Mouse (Mus musculus): ENCODE data around the gene 1110025L11Rik. TPM values are rescaled to one million over a fixed set of nuclear protein-coding genes. Genes with fewer than 3 reads are reported as not detected.
"Not testable (repeated sequence)": the region's sequence is repeated elsewhere in the genome, so short reads cannot be mapped to it uniquely, and the experiment has no call there.

The 1110025L11Rik gene
- total RNA-seq (2012; rRNA removed): not detected in 2 replicates
- total RNA-seq (2014; rRNA removed): not detected in 2 replicates
- not detected in 2 replicates for polyA plus RNA-seq (2012; ENCODE audit: insufficient read length, low read depth)

GRCm38 (mm10) chr16:89063902-89064301 lies at the start of gene 1110025L11Rik:
Gene 1110025L11Rik, minus strand, starts transcription at chr16:89064002.
- H3K4me1 ChIP-seq (ENCODE audit: control insufficient read depth in 1 of 2, insufficient read depth in 2 of 2); DNase-seq (ENCODE audit: extremely low read depth); H3K79me2 ChIP-seq (replicated peaks; ENCODE audit: control insufficient read depth, extremely low read depth, insufficient read depth, poor library complexity, severe bottlenecking); H3K4me2 ChIP-seq (ENCODE audit: insufficient read depth, low read depth, poor library complexity, severe bottlenecking); H3K4me3 ChIP-seq (replicated peaks in 1 of 3; ENCODE audit: low read depth in 2 of 3, low read length in 2 of 3, poor library complexity in 1 of 3); H3K27ac ChIP-seq (ENCODE audit: insufficient read depth, low read depth); in situ Hi-C loops (cut with MboI; ENCODE audit: low pct_ligation_motif_present, low pct_unique_long_range_greater_than_20kb, low sequenced_read_pairs); H3K9ac ChIP-seq (ENCODE audit: insufficient read depth, low read depth); H3K36me3 ChIP-seq (replicated peaks in 1 of 2; ENCODE audit: control insufficient read depth in 1 of 2, insufficient read depth in 1 of 2, low read length in 1 of 2); H3K27me3 ChIP-seq (replicated peaks); dilution Hi-C loops (cut with MboI; ENCODE audit: extremely low pct_ligation_motif_present, extremely low pct_unique_long_range_greater_than_20kb, low sequenced_read_pairs): not testable (repeated sequence)
- peaks cover 34% of the 10 kb centered on the region for H3K9me3 ChIP-seq (replicated peaks; ENCODE audit: low read length)

GRCm38 (mm10) chr16:89071041-89071440 lies 7.2 kb upstream of the 1110025L11Rik start:
- H3K4me1 ChIP-seq (ENCODE audit: control insufficient read depth in 1 of 2, insufficient read depth in 2 of 2); H3K79me2 ChIP-seq (replicated peaks; ENCODE audit: control insufficient read depth, extremely low read depth, insufficient read depth, poor library complexity, severe bottlenecking); H3K9ac ChIP-seq (ENCODE audit: insufficient read depth, low read depth); H3K27ac ChIP-seq (ENCODE audit: insufficient read depth, low read depth); H3K36me3 ChIP-seq (replicated peaks in 1 of 2; ENCODE audit: control insufficient read depth in 1 of 2, insufficient read depth in 1 of 2, low read length in 1 of 2); DNase-seq (ENCODE audit: extremely low read depth); H3K27me3 ChIP-seq (replicated peaks); H3K4me2 ChIP-seq (ENCODE audit: insufficient read depth, low read depth, poor library complexity, severe bottlenecking); H3K4me3 ChIP-seq (replicated peaks in 1 of 3; ENCODE audit: low read depth in 2 of 3, low read length in 2 of 3, poor library complexity in 1 of 3); dilution Hi-C loops (cut with MboI; ENCODE audit: extremely low pct_ligation_motif_present, extremely low pct_unique_long_range_greater_than_20kb, low sequenced_read_pairs); in situ Hi-C loops (cut with MboI; ENCODE audit: low pct_ligation_motif_present, low pct_unique_long_range_greater_than_20kb, low sequenced_read_pairs): not testable (repeated sequence)
- peaks cover 43% of the 10 kb centered on the region for H3K9me3 ChIP-seq (replicated peaks; ENCODE audit: low read length)

- in situ Hi-C loops (cut with MboI; ENCODE audit: low pct_ligation_motif_present, low pct_unique_long_range_greater_than_20kb, low sequenced_read_pairs) (no loop called here), dilution Hi-C loops (cut with MboI; ENCODE audit: extremely low pct_ligation_motif_present, extremely low pct_unique_long_range_greater_than_20kb, low sequenced_read_pairs) (no loop called here)
- H3K4me1 ChIP-seq (ENCODE audit: control insufficient read depth in 1 of 2, insufficient read depth in 2 of 2): no peaks in the 10 kb centered on the region
- DNase-seq (ENCODE audit: extremely low read depth): no peak
- no peaks in the 10 kb centered on the region for H3K36me3 ChIP-seq (replicated peaks in 1 of 2; ENCODE audit: control insufficient read depth in 1 of 2, insufficient read depth in 1 of 2, low read length in 1 of 2)
- no peak within 1 kb of the TSS for H3K4me3 ChIP-seq (replicated peaks in 1 of 3; ENCODE audit: low read depth in 2 of 3, low read length in 2 of 3, poor library complexity in 1 of 3)
- peaks cover 19% of the 10 kb centered on the region for H3K9me3 ChIP-seq (replicated peaks; ENCODE audit: low read length)
- H3K4me2 ChIP-seq (ENCODE audit: insufficient read depth, low read depth, poor library complexity, severe bottlenecking): no peak within 1 kb of the TSS
- H3K79me2 ChIP-seq (replicated peaks; ENCODE audit: control insufficient read depth, extremely low read depth, insufficient read depth, poor library complexity, severe bottlenecking): no peaks in the 10 kb centered on the region
- no peak within 1 kb of the TSS for H3K9ac ChIP-seq (ENCODE audit: insufficient read depth, low read depth)
- H3K27ac ChIP-seq (ENCODE audit: insufficient read depth, low read depth): no peak within 1 kb of the TSS
- no peak for TF ChIP-seq MAX (IDR thresholded peaks at IDR 0.05; ENCODE audit: low read length)
- TF ChIP-seq TBP (conservative IDR thresholded peaks at IDR 0.05; ENCODE audit: low read depth, low read length): no peak
- no peak for TF ChIP-seq CHD1 (IDR thresholded peaks at IDR 0.05; ENCODE audit: low read depth, low read length)
- TF ChIP-seq SMC3 (IDR thresholded peaks at IDR 0.05; ENCODE audit: low read depth, low read length): no peak
- no peak for TF ChIP-seq JUND (conservative IDR thresholded peaks at IDR 0.05; ENCODE audit: low read depth, low read length)
- TF ChIP-seq UBTF (IDR thresholded peaks at IDR 0.05; ENCODE audit: low read depth, low read length): no peak
- H3K27me3 ChIP-seq (replicated peaks): no peaks in the 10 kb centered on the region
Measured at GRCm38 (mm10) chr16:89047783-89048182, 16.0 kb downstream of the 1110025L11Rik start, which contains the start of gene Krtap6-5. Gene Krtap6-5, minus strand, starts transcription at chr16:89047883.

GRCm38 (mm10) chr16:89041372-89041771 lies 22.4 kb downstream of the 1110025L11Rik start, which contains the start of gene Gm10228:
Gene Gm10228, minus strand, starts transcription at chr16:89041472.
- in situ Hi-C loops (cut with MboI; ENCODE audit: low pct_ligation_motif_present, low pct_unique_long_range_greater_than_20kb, low sequenced_read_pairs); H3K4me2 ChIP-seq (ENCODE audit: insufficient read depth, low read depth, poor library complexity, severe bottlenecking); H3K36me3 ChIP-seq (replicated peaks in 1 of 2; ENCODE audit: control insufficient read depth in 1 of 2, insufficient read depth in 1 of 2, low read length in 1 of 2); dilution Hi-C loops (cut with MboI; ENCODE audit: extremely low pct_ligation_motif_present, extremely low pct_unique_long_range_greater_than_20kb, low sequenced_read_pairs); H3K27me3 ChIP-seq (replicated peaks); H3K4me3 ChIP-seq (replicated peaks in 1 of 3; ENCODE audit: low read depth in 2 of 3, low read length in 2 of 3, poor library complexity in 1 of 3); H3K27ac ChIP-seq (ENCODE audit: insufficient read depth, low read depth); H3K79me2 ChIP-seq (replicated peaks; ENCODE audit: control insufficient read depth, extremely low read depth, insufficient read depth, poor library complexity, severe bottlenecking); DNase-seq (ENCODE audit: extremely low read depth); H3K9ac ChIP-seq (ENCODE audit: insufficient read depth, low read depth); H3K4me1 ChIP-seq (ENCODE audit: control insufficient read depth in 1 of 2, insufficient read depth in 2 of 2): not testable (repeated sequence)
- H3K9me3 ChIP-seq (replicated peaks; ENCODE audit: low read length): peaks cover 50% of the 10 kb centered on the region

- H3K4me1 ChIP-seq (ENCODE audit: control insufficient read depth in 1 of 2, insufficient read depth in 2 of 2); H3K27me3 ChIP-seq (replicated peaks); H3K9ac ChIP-seq (ENCODE audit: insufficient read depth, low read depth); in situ Hi-C loops (cut with MboI; ENCODE audit: low pct_ligation_motif_present, low pct_unique_long_range_greater_than_20kb, low sequenced_read_pairs); H3K27ac ChIP-seq (ENCODE audit: insufficient read depth, low read depth); H3K4me3 ChIP-seq (replicated peaks in 1 of 3; ENCODE audit: low read depth in 2 of 3, low read length in 2 of 3, poor library complexity in 1 of 3); H3K36me3 ChIP-seq (replicated peaks in 1 of 2; ENCODE audit: control insufficient read depth in 1 of 2, insufficient read depth in 1 of 2, low read length in 1 of 2); H3K79me2 ChIP-seq (replicated peaks; ENCODE audit: control insufficient read depth, extremely low read depth, insufficient read depth, poor library complexity, severe bottlenecking); H3K4me2 ChIP-seq (ENCODE audit: insufficient read depth, low read depth, poor library complexity, severe bottlenecking); DNase-seq (ENCODE audit: extremely low read depth); dilution Hi-C loops (cut with MboI; ENCODE audit: extremely low pct_ligation_motif_present, extremely low pct_unique_long_range_greater_than_20kb, low sequenced_read_pairs): not testable (repeated sequence)
- H3K9me3 ChIP-seq (replicated peaks; ENCODE audit: low read length): peaks cover 42% of the 10 kb centered on the region
Measured at GRCm38 (mm10) chr16:89031399-89031798, 32.4 kb downstream of the 1110025L11Rik start, which contains the start of gene Krtap6-1. Gene Krtap6-1, plus strand, starts transcription at chr16:89031699.

Data from CH12.LX (cell line).